Mouse (Mus musculus): ENCODE measurements around the gene Ralgapa2.
A peak's percentile ranks its signal among the peaks of the same experiment; 100 is the strongest.

Gene Ralgapa2

DNA sequence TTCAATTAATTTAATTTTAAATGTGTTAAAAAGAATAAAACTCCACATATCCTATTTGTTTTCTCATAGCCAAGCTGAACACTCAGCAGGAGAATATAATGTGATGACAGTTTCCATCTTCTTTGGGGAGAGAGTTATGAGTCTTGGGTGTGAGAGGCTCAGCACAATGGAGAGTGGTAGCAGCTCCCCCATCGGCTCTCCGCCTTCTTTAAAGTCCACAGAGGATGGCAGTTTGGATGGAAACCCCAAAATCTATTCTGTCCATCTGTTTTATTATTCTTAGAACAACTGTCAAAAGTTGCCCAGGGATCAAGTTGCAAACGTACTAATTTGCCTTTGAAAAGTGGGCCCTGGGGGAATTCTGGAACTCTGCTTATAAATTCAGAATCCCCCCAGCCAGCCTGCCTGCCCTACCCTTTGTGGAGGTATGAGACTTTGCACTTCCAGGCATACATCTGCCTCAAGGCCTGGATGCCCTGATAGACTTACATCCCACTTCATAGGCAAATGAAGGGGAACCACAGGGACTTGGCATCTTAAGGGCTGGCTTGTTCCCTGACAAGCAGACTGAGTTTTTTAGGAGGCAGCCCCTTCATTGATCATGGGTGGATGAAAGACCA is 212.2 kb downstream of the Ralgapa2 start:
- DNase-seq = no peak

DNA sequence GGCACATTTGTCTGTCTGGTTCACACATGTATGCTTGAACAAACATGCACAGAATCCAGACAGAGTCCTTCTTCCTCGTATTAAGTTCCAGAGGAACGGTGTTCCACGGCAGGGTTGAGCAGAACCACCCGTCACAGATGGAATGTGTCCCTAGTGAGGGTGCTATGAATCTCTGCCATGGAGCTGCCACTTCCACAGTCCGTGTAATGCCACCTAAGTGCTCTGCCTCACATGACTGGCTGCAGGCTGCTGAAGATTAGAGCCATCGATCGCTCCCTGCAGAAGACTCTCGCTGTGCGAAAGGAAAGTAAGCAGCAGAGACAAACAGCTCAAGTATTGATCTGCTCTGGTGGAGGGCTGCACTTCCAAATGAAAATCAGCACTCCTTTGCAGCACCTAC is 218.6 kb downstream of the Ralgapa2 start:
- no peak for DNase-seq

DNA sequence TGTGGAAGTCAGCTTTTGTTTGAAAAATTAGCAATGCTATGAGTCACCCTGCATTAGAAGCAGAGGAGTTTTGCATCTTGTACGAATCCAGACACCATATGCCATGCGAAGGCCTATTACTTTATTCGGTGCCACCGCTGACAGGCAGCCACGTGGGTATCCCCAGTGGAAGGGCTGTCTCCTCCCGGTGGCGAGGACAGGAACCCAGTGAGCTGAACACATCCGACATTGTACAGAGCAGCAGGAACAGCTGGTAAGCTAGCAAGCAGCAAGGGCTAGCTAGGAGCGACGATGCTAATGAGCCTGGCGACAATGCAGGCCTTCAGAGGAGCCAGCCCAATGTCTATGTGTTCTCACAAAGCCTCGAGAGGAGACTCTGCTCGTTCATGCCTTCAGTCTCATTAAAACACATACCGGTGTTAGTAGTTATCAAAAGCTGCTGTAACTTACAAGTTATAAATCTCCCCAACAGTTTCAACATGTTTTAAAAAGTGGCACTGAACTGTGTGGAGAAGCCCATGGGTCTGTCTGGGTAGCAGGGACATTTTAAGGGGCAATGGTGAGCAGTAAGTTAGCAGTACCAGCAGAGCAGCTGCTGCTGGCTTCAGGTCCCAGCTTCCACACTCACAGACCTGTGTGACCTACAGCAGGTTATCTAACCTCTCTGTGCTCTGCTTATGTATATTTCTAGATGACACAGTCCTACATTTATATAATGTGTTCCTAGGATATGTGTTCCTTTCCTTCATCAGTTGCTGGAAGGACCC is 221.1 kb downstream of the Ralgapa2 start:
- DNase-seq = no peak

DNA sequence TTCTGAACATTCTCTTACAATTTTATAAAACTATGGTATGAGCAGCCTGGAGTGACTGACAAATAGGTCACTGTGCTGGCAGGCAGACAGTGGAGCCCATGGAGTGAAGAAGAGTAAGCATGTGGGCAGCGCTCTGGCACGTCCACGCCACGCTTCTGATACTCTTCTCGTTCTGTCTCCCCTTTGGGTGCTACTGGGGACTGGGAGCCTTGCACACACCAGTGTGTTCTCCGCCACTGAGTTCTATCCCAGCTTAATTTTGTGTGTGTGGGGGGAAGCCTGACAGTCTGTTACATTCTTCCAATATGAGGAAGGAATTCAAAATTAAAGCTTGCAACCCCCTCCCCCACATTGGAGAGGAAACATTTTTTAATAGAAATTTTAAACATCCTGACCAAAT is 221.8 kb downstream of the Ralgapa2 start:
- DNase-seq = no peak

DNA sequence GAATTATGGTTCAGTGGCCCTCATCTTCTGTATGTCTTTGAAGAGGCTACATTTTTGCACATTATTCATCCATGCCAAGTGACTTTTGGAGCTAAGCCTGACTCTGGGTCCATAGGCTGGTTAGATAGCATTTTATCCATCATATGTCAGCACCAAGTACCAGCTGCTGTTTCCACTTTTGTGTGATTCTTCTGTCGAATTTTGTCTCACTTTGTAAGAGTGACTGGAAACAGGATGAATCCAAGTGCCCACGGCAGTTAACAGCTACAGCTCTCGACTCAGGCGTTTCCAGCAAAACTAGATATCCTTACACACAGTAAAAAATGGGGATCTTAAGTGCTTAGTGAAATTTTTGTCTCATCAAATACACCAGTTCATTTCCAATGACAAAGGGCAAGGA is 222.8 kb downstream of the Ralgapa2 start:
- no peak for DNase-seq

DNA sequence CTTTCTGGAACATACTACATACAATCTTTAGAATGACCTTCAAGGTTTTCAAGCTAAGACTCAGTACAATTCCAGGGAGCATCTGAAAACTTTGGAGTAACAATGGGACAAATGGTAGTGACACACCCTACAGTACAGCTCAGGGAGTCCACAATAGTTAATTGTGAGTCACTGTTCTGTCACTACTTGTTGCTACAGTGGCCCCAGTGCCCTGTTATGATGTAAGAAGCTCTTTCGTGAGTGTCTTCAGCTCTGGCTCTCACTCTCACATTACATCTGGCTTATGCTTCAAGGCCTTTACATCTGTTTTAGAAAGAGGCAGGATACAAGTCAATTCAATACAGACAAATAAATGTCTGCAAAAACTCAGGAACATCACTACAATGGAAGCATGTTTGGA is 223.8 kb downstream of the Ralgapa2 start:
- no peak for DNase-seq

DNA sequence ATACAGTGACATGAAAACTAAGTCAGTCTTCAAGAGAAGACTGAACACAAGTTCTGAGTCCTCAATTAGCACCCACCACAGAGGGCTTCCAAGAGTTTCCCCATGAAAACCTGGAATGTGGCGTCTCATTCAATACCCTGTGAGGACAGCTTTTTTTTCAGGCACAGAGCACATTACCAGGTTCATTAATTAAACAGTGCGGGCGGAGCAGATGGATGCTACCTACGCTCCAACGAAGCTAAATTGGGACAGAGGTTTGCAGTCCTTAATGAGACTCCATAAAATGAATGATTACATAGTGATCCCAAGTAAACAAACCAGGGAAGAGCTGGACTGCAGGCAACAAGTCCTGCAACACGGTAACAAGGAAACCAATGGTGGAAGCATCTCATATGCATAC is 224.6 kb downstream of the Ralgapa2 start:
- no peak for DNase-seq

DNA sequence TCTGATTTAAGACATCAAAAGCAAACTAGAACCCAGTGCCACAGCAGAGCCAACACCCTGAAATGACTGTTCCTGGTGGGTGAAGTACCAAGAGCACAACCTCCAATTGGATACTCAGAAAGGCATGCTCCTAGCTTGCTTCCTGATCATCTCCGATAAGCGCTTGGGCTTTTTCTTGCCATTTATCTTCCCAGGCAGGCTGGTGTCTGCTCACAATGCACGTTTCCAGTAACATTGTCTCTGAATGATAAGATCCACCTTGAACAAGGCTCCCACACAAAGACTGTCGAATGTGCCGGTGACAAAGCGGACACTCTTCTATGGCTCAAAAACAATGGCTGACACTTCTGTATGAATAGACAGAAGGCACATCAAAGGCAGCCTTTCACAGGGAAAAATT is 230.8 kb downstream of the Ralgapa2 start:
- no peak for DNase-seq

DNA sequence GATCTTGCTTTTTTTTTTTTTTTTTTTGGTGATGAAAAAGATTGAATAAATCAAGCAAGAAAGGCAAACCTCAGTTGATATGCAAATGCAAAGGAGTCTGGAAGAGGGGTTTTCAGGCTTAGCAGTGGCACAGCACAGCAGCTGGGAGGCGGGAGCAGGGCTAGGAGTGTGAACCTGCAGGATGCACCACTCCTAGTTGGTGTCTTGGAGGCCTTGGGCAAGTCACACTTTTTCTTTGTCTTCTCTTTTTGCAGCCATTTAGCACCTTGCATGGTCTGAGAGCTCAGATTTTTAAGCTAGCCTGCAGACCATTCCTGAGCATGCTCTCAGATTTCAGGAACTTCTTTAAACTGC is 231.2 kb downstream of the Ralgapa2 start:
- DNase-seq = no peak

DNA sequence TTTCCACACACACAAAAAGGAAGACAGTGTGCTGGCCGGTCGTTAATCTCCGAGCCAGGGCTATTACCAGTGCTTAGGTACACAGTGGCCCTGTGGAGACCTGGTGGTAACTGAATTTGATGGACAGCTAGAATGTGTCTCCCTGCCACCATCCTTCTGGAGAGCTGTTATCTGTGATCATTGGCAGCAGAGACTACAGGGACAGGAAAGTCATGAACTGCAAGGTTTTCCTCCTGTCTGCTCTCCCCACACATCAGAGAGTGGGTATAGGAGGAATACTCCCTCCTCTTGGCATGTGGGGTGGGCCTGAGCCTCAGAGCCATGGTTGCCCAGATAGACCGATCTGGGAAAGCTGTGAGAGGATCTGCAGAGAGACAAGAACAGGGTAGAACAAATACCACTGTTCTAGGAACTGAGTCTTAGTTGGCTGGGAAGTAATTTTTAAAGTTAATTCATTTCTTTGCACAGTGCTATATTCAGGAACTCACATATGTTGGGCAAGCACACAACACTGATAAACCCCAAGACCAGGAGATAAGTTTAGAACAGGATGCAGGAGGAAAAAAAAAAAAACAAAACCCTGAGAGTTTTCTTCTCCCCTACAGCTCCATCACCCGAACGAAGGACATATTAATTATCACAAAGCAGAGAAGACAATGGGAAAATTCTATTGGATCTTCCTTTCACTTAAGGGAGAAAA is 231.8 kb downstream of the Ralgapa2 start:
- no peak for DNase-seq

DNA sequence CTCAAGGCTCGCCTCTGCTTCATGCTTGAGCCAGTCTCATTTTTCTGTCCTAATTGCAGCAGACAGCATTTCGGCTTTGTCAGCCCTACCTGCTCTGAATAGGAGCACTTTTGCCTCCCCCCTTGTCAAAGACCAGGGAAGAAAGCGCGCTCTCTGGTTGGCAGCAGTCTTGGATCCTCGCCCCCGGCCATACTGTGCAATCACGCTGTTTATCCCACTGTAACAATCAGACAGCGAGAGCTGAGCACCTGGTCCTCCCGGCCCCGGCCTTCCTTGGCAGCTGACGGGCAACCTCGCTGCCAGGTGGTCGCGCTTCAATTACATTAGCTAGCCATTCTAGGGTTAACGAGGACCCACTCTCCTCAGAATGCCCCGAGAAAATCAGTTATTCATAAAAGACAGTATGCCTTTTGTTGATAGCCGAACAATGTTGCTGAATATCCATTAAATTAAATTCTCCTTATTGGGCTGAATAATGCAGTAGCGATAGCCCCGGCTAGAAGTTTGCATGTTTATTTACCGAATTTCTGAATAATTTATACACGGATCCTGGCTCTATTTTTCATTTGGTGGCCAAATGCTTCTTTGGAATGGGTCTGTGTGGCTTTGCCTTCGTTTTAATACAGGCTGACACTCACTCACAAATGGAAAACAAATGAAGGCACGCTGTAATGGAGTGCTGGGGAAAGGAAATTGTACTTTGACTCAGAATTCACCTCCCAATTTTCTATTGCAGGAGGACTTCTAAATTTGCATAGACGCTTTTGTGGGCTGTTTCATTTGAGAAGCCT is 232.5 kb downstream of the Ralgapa2 start:
- DNase-seq = no peak

DNA sequence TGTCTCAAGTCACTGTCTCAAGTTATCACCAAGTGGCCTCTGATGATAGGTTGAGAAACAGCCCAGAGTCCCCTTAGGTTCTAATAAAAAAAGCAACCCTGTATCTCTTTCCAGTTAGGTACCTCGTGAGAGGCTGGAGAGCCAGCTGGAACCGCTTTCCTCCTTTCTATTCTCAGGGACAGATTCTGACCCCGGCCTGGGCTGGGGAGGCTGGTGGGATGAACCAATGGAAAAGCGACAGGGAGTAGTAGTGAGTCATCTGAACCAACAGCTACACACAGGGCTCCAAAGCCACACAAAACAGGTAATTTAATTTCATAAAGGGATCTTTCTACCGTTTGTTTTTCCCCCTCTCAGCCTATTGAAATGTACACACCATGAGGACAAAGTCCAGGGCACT is 233.8 kb downstream of the Ralgapa2 start:
- no peak for DNase-seq

DNA sequence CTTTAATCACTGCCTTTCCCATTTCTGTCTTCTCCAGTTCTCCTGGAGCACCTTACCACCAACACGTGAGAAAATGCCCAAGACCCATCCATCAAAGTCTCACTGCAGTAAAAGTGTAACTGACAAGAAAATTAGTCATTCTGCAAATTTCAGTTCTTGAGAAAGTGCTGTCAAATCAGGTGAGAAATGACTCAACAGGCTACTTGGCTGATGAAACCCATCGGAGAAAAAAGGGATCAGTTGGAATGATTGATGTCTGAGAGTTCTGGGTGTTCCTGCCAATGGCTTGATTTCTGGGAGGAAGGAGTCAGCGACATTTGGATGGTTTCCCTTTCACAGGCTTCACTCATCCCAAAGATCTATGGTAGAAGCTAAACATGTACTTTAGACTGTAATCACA is 245.6 kb downstream of the Ralgapa2 start:
- DNase-seq = no peak

DNA sequence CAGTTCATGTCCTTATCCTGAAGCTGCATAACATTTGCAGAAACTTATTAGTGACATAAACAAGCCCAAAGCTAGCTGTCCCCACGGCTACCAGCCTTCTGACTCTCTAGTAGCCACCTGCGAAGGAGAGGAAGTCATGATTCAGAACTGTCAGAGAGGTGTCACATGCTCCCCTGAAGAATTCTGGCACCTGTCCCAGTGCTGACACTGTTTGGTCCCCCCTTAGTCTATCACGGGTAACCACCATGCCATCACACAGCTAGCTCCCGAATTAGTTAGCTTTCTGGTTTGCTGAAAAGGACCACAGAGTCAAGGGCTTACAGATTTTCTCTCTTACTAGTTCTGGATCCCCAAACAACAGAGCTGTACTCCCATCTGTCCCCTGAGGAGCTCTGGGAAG is 247.1 kb downstream of the Ralgapa2 start:
- DNase-seq = no peak

DNA sequence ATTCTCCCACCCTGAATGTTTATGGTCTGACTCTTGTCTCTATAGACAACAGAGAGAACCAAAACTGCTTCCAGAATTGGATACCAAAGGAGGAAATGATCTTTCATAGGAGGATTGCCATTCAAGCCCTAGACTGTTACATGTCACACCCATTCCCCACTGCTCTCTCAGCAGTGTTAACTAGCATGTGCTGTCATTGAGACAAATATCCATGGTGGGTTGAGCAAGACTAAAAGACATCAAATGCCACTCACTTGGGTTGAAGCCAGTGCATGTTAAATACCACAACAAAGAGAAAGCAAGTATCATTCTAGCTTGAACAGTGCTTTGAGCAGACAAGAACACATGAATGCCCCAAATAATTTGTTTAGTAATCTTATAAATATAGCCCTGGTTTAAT is 249.2 kb downstream of the Ralgapa2 start:
- DNase-seq = no peak

DNA sequence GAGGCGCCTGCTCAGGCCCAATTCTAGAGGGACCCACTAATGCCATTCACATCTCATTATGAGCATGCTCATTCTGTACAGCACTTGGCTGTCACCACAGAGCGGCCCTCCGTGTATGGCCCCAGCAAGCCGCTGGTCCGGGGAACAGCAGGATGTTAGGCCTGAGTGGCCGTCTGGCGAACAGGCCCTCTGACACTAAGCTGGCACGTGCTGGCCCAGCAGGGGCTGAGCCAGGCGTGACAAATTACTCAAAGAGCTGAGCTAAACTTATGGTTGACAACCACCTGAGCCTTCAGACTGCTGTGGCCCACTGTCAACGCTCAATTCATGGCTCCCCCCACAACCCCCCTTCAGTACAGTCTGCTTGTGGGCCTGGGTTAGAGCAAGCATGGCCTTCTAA is 249.9 kb downstream of the Ralgapa2 start:
- DNase-seq = no peak

DNA sequence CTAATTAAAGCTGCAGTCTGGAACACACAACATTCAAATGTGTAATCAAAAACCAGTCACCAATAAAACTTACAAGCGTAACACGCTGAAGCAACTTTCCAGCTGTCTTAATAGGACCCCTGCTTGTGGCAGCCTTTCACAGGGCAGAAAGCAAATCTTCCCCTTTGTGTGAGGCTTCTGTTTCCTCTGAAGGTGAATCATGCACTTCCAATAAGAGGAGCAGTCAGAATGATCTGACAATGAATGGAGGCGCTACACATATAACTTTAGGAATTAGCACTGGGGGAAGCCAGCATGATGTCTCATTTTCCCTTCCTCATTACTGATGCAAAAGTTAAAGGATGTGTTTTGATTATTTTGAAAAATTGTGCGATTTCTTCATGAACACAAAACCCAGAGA is 251.0 kb downstream of the Ralgapa2 start:
- no peak for DNase-seq

DNA sequence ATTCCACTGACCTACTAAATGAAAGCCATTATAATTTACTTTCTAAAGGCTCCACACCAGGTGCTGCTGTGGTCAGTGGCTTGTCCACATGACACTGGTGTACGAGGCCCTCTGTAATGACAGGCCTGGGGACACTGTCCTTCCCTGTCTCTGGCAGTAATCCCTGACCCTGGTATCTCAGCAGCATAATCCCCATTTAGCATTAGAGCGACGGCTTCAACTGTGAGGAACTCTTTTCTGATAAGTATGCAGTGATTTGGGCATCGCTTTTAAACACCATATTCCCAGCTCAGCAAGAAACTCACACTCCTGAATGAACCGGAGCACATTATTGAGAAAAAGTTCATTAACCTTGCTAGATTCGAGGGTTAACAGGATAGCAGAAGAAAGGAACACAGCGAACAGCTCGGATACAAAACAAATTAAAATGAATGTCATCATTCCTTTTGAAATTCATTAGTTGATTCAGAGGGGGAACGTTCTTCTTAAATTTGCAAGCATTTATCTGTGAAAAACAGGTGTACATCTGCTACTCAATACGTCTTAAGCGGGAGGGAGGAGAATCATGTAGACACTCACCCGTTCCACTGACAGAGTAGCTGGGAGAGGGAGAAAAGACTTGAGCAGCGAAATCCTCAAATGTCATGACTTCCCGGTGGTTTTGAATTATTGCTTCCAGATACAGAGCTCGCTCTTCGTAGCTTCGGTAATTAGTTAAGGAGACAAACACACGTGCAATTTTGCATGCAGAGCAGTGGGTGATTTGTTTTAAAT is 252.2 kb downstream of the Ralgapa2 start:
- DNase-seq = no peak

DNA sequence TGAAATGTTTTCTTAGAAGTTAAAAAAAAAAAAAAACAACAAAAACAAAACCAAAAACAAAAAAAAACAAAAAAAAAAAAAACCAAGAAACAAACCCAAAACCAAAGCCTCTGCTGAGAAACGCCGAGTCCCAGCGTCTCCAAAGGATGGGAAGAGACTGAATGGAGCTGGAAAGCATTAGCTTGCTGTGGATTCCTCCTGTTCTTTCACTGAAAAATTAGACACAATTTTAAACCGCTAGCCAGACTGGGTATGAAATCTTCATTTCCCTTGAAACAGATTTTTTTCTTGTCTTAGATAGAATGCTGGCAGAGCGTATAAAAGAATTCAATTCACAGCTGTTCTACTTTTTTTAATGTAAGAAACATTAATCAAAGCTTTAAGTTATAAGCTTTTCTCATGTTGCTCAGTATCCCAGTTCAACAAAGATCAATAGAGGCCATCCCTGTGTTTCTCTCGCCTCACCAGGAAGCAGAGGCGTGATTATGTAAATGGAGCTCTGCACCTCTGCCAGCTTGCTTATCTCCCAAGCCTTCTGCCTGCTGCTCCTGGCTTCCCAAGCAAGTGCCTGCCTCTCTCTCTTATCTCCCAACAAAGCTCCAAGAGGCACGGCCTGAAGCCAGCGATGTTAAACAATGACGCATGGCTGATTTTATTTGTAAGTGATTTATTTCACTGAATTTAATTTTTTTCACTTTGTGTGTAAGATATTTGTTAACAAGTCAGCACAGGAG is 253.2 kb downstream of the Ralgapa2 start:
- no peak for DNase-seq

DNA sequence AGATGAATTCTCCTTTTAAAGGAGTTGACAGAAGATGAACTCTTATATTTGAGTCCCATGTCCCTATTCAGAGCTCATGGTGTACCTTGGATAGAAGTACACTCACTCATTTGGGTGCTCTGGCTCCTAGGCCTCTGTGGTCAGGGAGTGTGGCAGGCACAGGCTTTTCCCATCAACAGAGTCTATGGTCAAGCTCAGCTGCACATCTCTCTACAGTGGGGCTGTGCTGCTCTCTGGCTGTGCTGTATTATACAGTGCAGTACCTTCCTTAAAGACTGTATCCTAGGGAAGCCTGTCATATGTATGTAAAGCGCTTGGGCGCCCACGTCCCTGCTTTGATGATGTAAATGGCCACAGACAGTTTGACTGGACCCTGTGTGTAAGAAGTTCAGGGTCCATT is 254.5 kb downstream of the Ralgapa2 start:
- no peak for DNase-seq

DNA sequence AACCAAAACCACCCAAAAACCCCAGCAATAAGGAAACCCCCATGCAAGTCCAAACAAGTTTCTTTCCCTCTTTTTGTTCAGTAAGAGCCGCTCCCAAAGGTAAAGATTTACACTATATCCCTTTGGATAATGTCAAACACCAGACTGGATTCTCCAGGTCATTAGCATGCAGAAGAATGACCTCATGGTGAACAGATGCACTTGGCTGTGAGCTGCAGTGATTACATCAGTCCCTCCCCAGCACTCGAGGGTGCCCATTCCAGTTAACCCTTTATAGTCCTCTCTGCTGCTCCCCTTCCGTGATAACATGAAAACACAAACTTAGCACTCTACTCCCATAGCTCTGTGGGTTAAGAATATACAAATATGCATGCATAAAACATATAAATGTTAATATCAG is 255.1 kb downstream of the Ralgapa2 start:
- DNase-seq = peak; percentile 6

DNA sequence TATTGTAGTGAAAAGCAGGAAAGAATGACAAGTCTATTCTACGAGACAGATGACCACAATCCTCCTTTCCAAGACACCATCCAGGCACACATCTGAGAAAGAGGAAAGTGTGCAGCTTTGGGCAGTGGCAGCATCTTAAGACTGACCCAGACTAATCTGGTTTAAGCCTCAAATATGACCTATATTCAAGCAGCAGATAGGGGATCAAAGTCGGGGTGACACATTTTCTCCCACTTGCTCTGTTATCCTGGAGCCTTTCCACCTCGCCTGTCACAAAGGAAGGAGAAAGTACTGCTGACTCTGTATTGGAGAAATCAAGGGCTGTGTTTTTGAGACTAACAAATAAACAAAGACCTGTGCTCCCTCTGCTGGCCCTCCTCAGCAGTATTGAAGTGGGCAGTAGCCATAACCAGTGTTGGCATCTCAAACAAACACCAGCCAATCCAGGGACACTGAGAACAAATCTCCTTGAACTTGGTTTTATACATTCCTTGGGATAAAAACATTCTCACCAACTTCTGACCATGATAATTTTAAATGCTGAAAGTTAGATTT is 255.7 kb downstream of the Ralgapa2 start:
- peak; percentile 29 for DNase-seq

Data from lung, postnatal 10 days (tissue).